Mouse (Mus musculus) cortical plate, adult 2 months (tissue): ENCODE data around the gene Mob3a.

ENCODE experiments used
- CTCF ChIP-seq: fragments of 200-500 bp; IDR thresholded peaks from 2 replicates; pipeline ENCODE4 v1.5.1; 2011; ENCODE audit warnings: mild to moderate bottlenecking, control low read depth, low read length; ENCODE audit not compliant: insufficient read depth; ENCODE audit errors: extremely low read depth
- POLR2A ChIP-seq: fragments of 200-500 bp; IDR thresholded peaks from 2 replicates; pipeline ENCODE4 v1.6.1; 2011; ENCODE audit warnings: mild to moderate bottlenecking, low read length, control low read depth; ENCODE audit not compliant: insufficient read depth; ENCODE audit errors: extremely low read depth

DNA sequence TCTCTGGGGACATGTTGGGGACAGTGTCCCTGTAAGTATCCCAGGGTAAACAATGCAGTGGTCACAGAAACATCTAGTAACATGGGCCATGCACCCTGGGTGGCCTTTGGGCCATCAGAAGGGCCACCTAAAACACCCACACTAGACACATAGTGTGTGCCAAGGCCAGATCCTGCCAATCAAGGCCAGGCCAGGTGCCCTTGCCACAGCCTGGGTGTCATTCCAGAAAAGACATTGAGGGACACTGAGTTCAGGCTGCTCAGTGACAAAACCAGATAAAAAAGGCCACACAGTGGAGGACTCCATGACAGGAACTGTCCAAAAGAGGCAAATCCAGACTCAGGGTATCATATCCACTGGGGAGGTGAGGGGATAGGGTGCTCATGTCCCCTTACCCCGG lies 18.1 kb downstream of the Mob3a start:
- TF ChIP-seq CTCF (no peak), POLR2A (no peak)
